Mouse (Mus musculus): ENCODE results near the gene Rpap1. TPM values are rescaled to one million over a fixed set of nuclear protein-coding genes. Genes with fewer than 3 reads are reported as not detected.

The Rpap1 gene
- polyA plus RNA-seq, 1 experiment from 2014 or later, result 19.9 TPM

DNA sequence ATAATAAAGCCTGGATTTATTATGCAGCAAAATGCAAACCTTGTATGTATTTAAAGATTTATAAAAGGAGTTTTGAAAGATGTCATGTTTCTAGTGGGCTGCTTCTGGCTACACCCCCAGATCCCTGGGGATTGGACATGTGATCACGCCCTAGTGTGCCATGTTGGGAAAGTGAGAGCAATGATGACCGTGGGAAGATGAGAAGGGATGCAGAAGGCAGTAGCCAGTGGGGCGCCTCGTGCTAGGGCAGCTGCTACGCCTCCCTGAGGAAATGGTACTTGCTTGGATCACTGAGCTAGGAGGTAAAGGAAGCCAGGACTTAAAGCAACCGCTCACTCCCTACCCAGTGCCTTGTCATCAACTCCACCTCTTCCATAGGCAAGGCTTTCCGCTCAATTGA lies 39.8 kb downstream of the Rpap1 start:
- H3K36me3 ChIP-seq (ENCODE audit: control insufficient read depth, insufficient read depth, low read length), result no peaks in the 10 kb centered on the region
- no peak overlapping the region for H3K27ac ChIP-seq (ENCODE audit: low read depth, low read length)
- H3K4me2 ChIP-seq (replicated peaks; ENCODE audit: low read depth, low read length), result no peak overlapping the region
- H3K4me3 ChIP-seq (ENCODE audit: low read depth, low read length), result no peak overlapping the region
- H3K4me1 ChIP-seq (replicated peaks; ENCODE audit: control insufficient read depth, insufficient read depth, low read length), result peaks cover 13% of the 10 kb centered on the region
- WGBS, result 79% methylated on average over 7 of the region's 7 CpGs
- DNase-seq (ENCODE audit: low spot score) (no peak), ATAC-seq (ENCODE audit: low FRiP score) (no peak)
- no peak overlapping the region for H3K9ac ChIP-seq (ENCODE audit: low read depth, low read length)
- no peaks in the 10 kb centered on the region for H3K9me3 ChIP-seq (ENCODE audit: control insufficient read depth, low read length)
- H3K27me3 ChIP-seq (ENCODE audit: control insufficient read depth, insufficient read depth, low read length), result peaks cover 34% of the 10 kb centered on the region

DNA sequence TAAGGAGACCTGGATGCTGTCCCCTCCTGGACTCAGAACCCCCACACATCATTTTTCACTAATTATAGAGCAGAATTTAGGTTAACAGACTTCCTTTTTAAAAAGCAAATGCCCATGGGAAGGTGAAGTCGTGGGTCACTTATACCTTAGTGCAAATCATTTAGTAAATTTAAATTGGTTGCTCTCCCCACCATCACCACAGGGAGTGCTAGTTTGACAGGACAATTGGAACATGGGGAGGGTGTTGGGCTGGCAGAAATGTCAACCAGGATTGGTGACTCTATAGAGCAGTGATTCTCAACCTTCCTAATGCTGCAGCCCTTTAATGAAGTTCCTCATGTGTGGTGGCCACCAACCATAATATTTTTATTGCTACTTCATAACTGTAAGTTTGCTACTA lies 42.1 kb downstream of the Rpap1 start:
- Histone ChIP-seq H3K27ac (ENCODE audit: low read depth, low read length) (no peak overlapping the region), H3K9ac (ENCODE audit: low read depth, low read length) (no peak overlapping the region), H3K4me1 (replicated peaks; ENCODE audit: control insufficient read depth, insufficient read depth, low read length) (peaks cover 19% of the 10 kb centered on the region), H3K27me3 (ENCODE audit: control insufficient read depth, insufficient read depth, low read length) (peaks cover 37% of the 10 kb centered on the region), H3K4me2 (replicated peaks; ENCODE audit: low read depth, low read length) (no peak overlapping the region), H3K4me3 (ENCODE audit: low read depth, low read length) (no peak overlapping the region), H3K9me3 (ENCODE audit: control insufficient read depth, low read length) (no peaks in the 10 kb centered on the region), H3K36me3 (ENCODE audit: control insufficient read depth, insufficient read depth, low read length) (no peaks in the 10 kb centered on the region)
- 19% methylated on average over 1 of the region's 1 CpGs for WGBS
- no peak for ATAC-seq (ENCODE audit: low FRiP score)
- DNase-seq (ENCODE audit: low spot score), result peak; percentile 23

DNA sequence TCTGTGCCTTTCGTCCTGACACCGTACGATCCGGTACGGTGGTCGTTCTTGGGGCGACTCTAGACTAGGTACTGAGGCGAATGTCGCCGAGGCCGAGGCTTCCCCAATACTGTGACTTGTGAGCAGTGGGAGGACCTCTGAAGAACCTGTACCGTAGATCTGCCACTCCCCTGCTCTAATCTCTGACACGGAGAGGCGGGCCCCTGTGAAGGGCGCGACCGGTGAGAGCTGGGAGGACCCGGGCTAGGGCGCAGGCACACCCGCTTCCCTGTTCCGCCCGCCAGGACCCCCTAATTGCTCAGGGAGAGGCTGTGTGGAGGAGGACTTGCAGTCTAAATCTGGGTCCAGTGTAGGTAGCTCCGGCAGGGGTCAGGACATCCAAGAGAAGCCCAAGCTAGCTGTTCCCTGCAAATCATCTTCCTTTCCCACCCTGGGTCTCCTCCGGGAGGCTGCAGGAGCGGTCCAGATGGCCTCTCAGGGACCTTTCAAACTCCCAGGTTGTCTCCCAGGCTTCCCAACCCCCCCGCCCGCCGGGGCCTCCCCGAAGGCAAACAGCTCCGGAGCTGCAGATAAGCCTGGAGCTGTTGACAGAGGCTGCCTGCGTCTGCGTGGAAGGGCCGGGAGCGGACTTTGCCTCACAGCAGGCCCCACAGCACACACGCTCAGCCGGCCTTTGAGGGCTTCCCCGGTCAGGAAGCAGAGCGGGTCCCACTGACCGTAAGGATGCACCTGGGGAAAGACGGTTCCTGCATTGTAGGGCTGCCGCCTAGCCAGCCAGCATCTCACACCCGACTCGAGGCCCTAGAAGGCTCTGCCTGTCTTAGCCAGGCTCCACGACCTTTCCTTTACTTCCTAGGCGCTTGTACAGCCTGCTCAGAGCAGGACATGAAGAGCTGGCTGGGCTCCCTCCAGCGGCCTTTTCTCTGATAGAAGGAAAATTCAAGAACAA lies 42.9 kb downstream of the Rpap1 start:
- Histone ChIP-seq H3K4me1 (replicated peaks; ENCODE audit: control insufficient read depth, insufficient read depth, low read length) (peaks cover 19% of the 10 kb centered on the region), H3K4me3 (ENCODE audit: low read depth, low read length) (peak overlapping the region; percentile 16), H3K27ac (ENCODE audit: low read depth, low read length) (no peak overlapping the region), H3K36me3 (ENCODE audit: control insufficient read depth, insufficient read depth, low read length) (no peaks in the 10 kb centered on the region), H3K27me3 (ENCODE audit: control insufficient read depth, insufficient read depth, low read length) (peaks cover 37% of the 10 kb centered on the region), H3K9me3 (ENCODE audit: control insufficient read depth, low read length) (no peaks in the 10 kb centered on the region), H3K9ac (ENCODE audit: low read depth, low read length) (0 out of 2 replicates have a peak overlapping the region, but pooled peaks have one; percentile 11), H3K4me2 (replicated peaks; ENCODE audit: low read depth, low read length) (peak overlapping the region; percentile 25)
- ATAC-seq (ENCODE audit: low FRiP score), result no peak
- peak; percentile 53 for DNase-seq (ENCODE audit: low spot score)
- 3% methylated on average over 46 of the region's 46 CpGs for WGBS

DNA sequence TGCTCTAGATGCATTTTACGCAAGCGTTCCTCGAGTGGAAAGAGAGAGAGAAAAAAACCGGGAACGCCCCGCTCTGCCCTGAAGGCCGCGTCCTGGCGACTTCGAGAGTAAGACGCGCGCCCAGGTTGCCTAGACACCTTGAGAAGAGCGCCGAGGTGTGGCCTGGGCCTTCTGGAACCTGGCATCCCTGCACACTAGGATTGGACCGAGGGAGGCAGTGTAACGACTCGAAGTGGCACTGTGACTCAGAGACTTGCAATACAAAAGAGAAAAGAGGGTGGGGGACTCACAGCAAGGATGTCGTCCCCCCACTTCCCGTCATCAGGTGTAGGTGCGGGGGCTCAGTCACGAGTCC lies 43.6 kb downstream of the Rpap1 start:
- Histone ChIP-seq H3K27ac (ENCODE audit: low read depth, low read length) (no peak overlapping the region), H3K4me1 (replicated peaks; ENCODE audit: control insufficient read depth, insufficient read depth, low read length) (peaks cover 19% of the 10 kb centered on the region), H3K9ac (ENCODE audit: low read depth, low read length) (no peak overlapping the region), H3K4me2 (replicated peaks; ENCODE audit: low read depth, low read length) (peak overlapping the region; percentile 25; the same call in 1 of the 2 replicates), H3K36me3 (ENCODE audit: control insufficient read depth, insufficient read depth, low read length) (no peaks in the 10 kb centered on the region), H3K9me3 (ENCODE audit: control insufficient read depth, low read length) (no peaks in the 10 kb centered on the region), H3K27me3 (ENCODE audit: control insufficient read depth, insufficient read depth, low read length) (peaks cover 37% of the 10 kb centered on the region), H3K4me3 (ENCODE audit: low read depth, low read length) (no peak overlapping the region; the same call in 1 of the 2 replicates)
- DNase-seq (ENCODE audit: low spot score) (no peak), ATAC-seq (ENCODE audit: low FRiP score) (no peak)
- WGBS, result 4% methylated on average over 22 of the region's 22 CpGs

DNA sequence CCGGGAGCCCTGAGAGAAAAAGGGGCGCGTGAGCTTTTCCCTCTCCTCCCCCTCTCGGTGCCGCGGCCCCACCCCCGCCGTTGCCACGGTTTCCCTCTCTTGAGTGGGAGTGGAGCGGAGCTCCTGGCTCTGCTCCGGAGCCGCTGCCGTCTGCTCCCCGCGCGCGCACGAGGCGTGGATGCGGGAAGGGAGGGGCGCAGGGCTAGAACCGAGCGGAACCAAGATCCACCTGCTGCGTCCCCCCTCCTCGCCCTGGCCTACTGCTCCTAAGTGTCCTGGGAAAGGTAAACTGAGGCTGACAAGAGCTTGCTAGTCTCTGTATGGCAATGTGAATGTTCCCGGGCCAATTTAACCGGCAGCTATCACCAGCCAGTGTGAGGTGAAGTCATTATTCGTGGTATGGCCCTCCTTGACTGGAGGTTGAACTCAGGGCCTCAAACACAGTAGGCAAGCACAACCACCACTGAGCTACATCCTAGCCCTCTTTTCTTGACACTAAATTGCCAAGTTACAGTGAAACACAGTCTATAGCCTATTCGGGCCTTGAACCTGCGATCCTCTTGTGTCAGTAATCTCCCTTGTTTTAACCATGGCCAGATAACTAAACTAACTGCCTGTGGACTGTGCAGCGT lies 44.0 kb downstream of the Rpap1 start:
- H3K4me3 ChIP-seq (ENCODE audit: low read depth, low read length), result peak overlapping the region; percentile 45
- H3K27ac ChIP-seq (ENCODE audit: low read depth, low read length), result no peak overlapping the region
- peak overlapping the region; percentile 88 for H3K4me2 ChIP-seq (replicated peaks; ENCODE audit: low read depth, low read length)
- H3K4me1 ChIP-seq (replicated peaks; ENCODE audit: control insufficient read depth, insufficient read depth, low read length), result peaks cover 19% of the 10 kb centered on the region
- no peak for ATAC-seq (ENCODE audit: low FRiP score)
- H3K36me3 ChIP-seq (ENCODE audit: control insufficient read depth, insufficient read depth, low read length), result no peaks in the 10 kb centered on the region
- peaks cover 37% of the 10 kb centered on the region for H3K27me3 ChIP-seq (ENCODE audit: control insufficient read depth, insufficient read depth, low read length)
- peak; percentile 41 for DNase-seq (ENCODE audit: low spot score)
- no peaks in the 10 kb centered on the region for H3K9me3 ChIP-seq (ENCODE audit: control insufficient read depth, low read length)
- no peak overlapping the region for H3K9ac ChIP-seq (ENCODE audit: low read depth, low read length)
- 9% methylated on average over 31 of the region's 31 CpGs for WGBS

DNA sequence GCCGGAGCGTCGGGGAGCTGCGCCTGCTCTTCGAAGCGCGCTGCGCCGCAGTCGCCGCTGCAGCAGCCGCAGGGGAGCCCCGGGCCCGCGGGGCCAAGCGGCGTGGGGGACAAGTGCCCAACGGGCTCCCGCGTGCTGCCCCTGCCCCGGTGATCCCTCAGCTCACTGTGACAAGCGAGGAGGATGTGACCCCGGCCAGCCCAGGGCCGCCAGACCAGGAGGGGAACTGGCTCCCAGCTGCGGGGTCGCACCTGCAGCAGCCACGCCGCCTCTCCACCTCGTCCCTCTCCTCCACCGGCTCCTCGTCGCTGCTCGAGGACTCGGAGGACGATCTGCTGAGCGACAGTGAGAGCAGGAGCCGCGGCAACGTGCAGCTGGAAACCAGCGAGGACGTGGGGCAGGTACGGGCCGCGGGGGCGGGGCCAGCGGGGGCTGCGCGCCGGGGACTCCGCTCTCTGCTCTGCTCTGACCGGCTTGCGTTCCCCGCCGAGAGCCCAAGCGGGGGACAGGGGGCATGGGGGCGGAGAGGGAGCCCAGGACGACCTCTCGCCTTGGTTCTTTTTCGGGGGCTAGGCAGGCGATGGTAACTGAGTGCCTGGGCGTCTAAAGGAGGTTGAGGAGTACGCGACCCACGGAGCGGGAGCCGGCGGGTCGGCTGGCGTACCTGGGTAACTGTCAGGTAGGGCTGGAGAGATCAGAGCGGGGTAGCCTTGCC lies 44.7 kb downstream of the Rpap1 start:
- peaks cover 19% of the 10 kb centered on the region for H3K4me1 ChIP-seq (replicated peaks; ENCODE audit: control insufficient read depth, insufficient read depth, low read length)
- peak overlapping the region; percentile 88 for H3K4me2 ChIP-seq (replicated peaks; ENCODE audit: low read depth, low read length)
- no peak overlapping the region for H3K27ac ChIP-seq (ENCODE audit: low read depth, low read length)
- no peaks in the 10 kb centered on the region for H3K9me3 ChIP-seq (ENCODE audit: control insufficient read depth, low read length)
- peak overlapping the region; percentile 45 for H3K4me3 ChIP-seq (ENCODE audit: low read depth, low read length)
- under 1% methylated on average over 63 of the region's 70 CpGs for WGBS
- ATAC-seq (ENCODE audit: low FRiP score) (peak; percentile 51), DNase-seq (ENCODE audit: low spot score) (no peak)
- H3K36me3 ChIP-seq (ENCODE audit: control insufficient read depth, insufficient read depth, low read length), result no peaks in the 10 kb centered on the region
- peaks cover 37% of the 10 kb centered on the region for H3K27me3 ChIP-seq (ENCODE audit: control insufficient read depth, insufficient read depth, low read length)
- H3K9ac ChIP-seq (ENCODE audit: low read depth, low read length), result peak overlapping the region; percentile 51

DNA sequence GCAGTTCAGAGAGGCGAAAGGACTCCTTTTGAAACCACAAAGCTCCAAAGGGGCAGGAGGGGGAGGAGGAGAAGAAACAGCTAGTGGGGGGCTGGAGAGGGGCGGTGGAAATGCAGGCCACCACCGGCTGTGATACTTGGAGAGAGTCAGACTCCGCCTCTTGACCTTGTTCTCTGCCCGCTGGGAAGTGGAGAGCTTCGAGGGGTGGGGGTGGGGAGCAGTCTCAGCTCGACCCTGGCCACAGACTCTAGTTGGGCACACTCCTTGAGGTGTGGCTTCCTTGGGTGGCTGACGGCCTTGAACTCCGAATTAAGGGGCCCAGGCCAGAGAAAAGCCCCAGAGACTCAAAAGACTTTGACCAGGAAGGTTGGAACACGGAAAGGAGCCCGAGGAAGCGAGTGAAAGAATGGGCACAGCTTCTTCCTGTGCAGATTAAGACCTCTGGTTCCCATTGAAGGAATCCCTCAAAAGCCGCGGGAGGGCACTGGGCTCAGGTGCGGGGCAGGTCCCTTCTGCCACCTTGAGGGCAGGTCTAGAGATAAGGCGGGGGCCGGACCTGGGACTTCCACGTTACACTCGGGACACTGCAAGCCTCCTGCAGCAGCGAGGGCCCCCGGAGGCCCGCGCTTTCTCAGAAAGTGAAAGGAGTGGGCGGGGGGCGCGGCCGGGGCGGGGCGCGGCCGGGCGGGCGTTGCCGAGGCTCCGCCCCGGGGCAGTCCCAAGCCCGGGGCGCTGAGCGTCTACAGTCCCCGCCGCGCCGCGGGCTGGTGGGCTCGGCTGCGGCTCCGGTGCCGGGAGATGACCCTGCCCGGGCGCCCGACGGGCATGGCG lies 45.5 kb downstream of the Rpap1 start, which contains the start of gene Itpka:
Gene Itpka, plus strand, starts transcription at position 757 of the 831 bp plus-strand sequence.
- Histone ChIP-seq H3K9ac (ENCODE audit: low read depth, low read length) (peak within 1 kb of the TSS; percentile 51), H3K27ac (ENCODE audit: low read depth, low read length) (peak within 1 kb of the TSS; percentile 51; the same call in 1 of the 2 replicates), H3K36me3 (ENCODE audit: control insufficient read depth, insufficient read depth, low read length) (no peaks in the 10 kb centered on the region), H3K27me3 (ENCODE audit: control insufficient read depth, insufficient read depth, low read length) (peaks cover 37% of the 10 kb centered on the region), H3K4me3 (ENCODE audit: low read depth, low read length) (peak within 1 kb of the TSS; percentile 45), H3K4me2 (replicated peaks; ENCODE audit: low read depth, low read length) (peak within 1 kb of the TSS; percentile 88), H3K4me1 (replicated peaks; ENCODE audit: control insufficient read depth, insufficient read depth, low read length) (peaks cover 19% of the 10 kb centered on the region), H3K9me3 (ENCODE audit: control insufficient read depth, low read length) (no peaks in the 10 kb centered on the region)
- WGBS, result 0% methylated on average over 43 of the region's 53 CpGs
- peak; percentile 84 for DNase-seq (ENCODE audit: low spot score)
- ATAC-seq (ENCODE audit: low FRiP score), result peak; percentile 84

DNA sequence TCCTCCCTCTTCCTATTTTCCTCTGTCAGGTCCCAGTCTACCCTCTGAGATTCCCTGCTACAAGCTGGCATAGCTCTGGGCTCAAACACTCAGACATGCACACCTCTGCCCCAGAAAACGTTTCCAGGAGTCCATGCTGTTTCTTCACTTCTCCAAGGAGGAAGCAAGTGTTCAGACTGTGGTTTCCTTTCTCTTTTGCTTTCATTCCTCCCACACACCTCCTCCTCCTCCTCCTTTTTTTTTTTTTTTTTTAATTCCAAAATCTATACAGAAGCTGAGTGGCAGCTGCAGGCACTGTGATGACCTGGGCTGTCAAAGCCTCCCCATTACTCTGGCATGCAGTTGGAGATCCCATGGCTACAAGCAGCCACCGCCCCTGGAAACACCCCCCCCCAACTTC lies 46.8 kb downstream of the Rpap1 start:
- Histone ChIP-seq H3K4me1 (replicated peaks; ENCODE audit: control insufficient read depth, insufficient read depth, low read length) (peaks cover 19% of the 10 kb centered on the region), H3K36me3 (ENCODE audit: control insufficient read depth, insufficient read depth, low read length) (no peaks in the 10 kb centered on the region), H3K9ac (ENCODE audit: low read depth, low read length) (no peak overlapping the region), H3K4me2 (replicated peaks; ENCODE audit: low read depth, low read length) (no peak overlapping the region), H3K4me3 (ENCODE audit: low read depth, low read length) (no peak overlapping the region), H3K9me3 (ENCODE audit: control insufficient read depth, low read length) (no peaks in the 10 kb centered on the region), H3K27me3 (ENCODE audit: control insufficient read depth, insufficient read depth, low read length) (peaks cover 31% of the 10 kb centered on the region), H3K27ac (ENCODE audit: low read depth, low read length) (no peak overlapping the region)
- ATAC-seq (ENCODE audit: low FRiP score) (no peak), DNase-seq (ENCODE audit: low spot score) (no peak)
- 9% methylated on average over 2 of the region's 2 CpGs for WGBS
